Mouse (Mus musculus): ENCODE results near the gene Cr1l.

The Cr1l gene

DNA sequence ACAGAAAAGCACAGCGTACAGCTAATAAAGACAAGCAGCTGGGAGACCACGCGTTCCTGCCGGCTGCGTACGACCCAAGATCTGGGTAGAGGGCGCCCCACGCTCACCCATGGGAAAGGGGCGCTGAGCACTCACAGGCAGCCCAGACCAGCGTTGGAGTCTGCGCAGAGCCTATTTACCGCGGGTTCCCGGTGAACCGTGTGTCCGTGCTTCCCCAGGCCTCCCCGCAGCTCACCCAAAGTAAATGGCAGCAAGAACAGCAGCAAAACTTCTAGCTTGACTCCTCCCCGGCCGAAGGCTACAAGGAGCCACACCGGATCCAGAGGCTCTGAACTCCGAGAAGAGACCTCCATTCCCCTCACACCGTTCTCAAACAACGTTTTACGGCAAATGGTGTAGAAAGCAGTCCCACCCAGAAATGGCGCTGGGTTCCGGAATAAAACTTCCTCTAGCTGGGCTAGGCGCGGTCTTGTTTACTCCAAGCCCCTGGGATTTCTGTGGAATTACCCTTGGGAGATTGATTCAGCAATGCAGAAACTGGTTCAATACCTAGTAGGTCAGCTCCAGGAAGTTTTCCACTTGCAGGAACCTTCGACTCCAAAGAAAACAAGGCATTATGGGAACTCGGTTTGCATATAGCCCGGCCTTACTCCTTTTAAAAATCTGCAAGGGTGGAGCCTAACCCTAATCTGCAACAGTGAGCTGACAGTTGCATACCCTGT lies at the start of gene Cr1l:
Cr1l (minus strand) TSS at position 634 of the 722 bp plus-strand sequence.
- peak; percentile 76 for DNase-seq (ENCODE audit: low read depth, low spot score)

DNA sequence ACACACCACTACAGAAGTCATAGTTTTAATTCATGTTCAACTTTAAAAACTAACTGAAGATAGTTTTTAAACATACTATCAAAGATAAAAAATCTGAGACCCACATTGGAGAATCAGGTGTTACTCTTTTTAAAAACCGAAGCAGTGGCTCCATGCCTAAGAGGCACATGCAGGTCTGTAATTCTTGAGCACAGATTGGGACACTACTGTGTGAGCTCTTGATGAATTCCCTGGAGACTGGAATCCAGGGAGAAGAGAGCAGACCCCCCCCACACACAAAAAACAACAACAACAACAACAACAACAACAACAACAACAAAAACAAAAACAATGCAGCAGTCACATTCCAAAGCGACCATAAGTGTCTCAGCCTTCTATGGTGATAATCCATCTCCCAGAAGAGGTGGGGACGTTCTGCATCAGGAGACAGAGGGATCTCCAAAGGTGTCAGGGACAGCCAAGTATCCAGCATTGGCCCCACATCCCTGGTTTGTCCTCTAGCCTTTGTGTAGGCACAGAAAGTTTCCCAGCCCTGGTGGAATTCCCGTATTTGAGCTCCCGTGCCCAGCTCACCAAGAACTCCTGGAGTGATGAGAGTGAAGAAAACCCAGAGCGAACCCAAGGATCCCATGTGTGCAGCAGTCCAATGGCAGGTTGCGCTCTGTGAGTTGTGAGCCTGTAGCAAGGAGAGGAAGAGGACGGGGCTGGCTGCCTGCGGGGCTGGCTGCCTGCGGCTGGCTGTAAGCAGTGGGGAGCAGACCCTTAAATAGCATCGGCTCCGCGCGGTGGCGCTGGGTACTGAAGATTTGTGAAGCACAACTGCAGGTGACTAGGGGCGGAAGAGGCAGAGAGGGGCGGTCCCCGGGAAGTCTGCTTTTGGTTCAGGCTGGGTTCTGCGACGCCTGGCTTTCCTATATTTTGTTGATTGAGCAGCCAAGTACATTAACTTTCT lies 44.9 kb upstream of the Cr1l start, which contains the start of gene Cr2:
Cr2 (minus strand) TSS at position 737 of the 952 bp plus-strand sequence.
- peak; percentile 60 for DNase-seq (ENCODE audit: low read depth, low spot score)

DNA sequence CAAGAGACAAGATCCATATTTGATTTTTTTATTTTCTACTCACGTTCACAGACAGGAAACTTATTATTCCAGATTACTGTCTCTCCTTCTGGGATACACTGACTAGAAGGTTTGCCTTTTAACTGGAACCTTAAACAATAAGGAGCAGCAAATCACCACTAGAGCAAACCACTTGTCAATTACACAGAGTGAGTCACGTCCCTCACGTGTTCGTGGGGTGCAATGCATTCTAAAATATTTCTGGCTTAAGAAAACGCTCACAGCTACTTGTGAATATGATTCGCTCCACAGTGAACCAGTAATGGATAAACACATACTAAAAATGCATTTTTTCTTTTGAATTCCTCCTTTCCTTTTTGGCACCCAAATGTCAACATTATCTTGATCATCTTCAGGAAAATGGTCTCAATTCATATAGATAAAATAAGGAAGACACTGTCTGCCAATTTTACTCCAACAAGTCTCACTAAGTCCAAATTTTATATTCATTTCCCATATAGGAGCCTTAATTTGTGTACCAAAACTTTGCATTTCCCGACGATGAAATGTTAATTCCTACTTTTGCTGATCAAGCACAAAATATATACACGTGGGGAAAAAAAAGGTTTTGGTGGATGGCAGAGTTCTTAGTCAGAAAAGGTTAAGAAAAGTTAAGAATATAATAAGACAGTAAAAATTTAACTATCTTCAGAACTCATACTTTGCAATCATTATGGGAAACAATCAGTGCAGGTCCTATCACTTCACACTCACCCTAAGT lies 33.8 kb upstream of the Cr1l start:
- DNase-seq (ENCODE audit: low read depth, low spot score): no peak

DNA sequence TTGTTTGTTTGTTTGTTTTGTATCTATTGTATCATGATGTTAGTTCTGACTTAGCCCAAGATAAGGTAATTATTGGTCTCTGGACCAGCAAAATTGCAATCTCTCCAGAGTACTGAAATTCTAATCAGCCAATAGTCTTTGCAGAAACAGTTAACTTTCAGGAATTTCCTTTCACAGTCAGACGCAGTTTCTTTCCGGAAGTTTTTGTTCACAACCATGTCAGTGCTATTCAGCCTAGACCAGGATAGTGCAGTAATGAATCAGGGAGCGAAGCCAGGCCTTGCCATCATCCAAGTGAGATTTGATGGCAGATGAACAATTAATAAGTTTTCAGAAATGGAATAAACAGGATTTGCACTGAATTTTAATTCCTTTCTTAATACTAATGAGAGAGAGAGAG lies 684 bp upstream of the Cr1l start:
- no peak for DNase-seq (ENCODE audit: low read depth, low spot score)

DNA sequence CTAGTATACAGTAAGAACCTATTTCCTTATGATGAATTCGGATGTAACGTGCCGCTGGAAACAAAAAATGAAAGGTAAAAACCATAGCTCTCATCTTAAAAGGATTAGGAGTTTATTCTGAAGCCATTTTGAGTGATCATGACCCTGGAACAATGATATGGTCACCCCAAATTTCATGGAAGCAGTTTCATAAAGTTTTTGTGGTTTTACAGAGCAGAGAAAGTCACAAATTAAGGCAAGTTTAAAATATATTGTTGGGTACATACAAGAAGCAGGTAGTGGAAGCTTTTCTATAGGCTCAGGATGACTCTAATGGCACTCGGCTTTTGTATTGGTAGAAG lies 259 bp upstream of the Cr1l start:
- no peak for DNase-seq (ENCODE audit: low read depth, low spot score)

DNA sequence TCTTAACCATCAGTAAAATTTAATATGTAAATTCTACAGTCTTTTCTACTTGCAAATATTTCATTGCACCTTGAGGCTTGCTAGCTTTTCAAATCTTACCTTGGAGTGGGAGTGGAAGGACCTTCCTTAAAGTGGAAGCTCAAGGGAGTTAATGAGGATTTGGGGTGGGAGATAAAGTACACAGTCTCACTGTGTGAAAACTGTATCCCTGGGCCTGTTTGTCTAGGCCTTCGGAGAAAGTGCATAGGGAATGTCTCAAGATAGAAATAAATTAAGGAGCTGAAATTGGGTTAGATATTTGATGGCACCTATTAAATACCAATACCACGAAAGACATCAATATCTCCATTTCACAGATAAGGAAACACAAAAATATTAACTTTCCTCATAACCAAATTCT lies 907 bp downstream of the Cr1l start:
- DNase-seq (ENCODE audit: low read depth, low spot score): peak; percentile 0

DNA sequence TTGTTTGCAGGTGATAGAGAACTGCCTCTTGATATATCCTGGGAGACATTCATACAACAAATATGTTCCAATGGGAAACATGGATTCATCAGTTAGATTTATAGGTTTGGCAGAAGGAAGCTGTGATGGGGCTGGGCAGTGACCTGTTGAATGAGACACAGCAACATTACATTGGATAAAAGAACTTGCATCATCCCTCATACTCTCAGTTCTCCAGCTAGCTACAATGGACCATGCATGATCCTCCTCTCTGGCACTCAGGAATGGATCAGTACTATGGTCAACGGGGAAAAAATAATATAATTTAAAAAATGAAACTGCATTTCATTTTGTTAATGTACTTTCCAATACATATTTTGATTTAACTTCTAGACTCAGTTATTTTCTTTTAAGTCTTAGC lies 1.5 kb downstream of the Cr1l start:
- DNase-seq (ENCODE audit: low read depth, low spot score): no peak

DNA sequence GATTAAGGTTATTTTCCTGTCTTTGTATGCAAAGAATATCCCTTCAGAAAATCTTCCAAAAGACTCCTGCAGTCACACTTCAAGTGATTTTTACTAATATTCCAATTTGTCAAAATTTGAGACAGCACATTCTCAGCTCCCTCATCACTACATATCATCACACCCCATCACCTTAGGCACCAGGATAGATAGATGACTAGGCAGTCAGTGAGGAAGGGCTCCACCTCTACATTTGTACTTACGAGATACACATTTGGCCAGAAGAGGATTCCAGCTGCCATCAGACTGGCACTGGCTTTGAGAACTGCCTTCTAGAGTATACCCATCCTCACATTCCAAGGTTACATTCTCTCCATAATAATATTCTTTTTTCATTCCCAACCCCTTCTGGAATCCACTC lies 17.0 kb downstream of the Cr1l start:
- no peak for DNase-seq (ENCODE audit: low read depth, low spot score)

DNA sequence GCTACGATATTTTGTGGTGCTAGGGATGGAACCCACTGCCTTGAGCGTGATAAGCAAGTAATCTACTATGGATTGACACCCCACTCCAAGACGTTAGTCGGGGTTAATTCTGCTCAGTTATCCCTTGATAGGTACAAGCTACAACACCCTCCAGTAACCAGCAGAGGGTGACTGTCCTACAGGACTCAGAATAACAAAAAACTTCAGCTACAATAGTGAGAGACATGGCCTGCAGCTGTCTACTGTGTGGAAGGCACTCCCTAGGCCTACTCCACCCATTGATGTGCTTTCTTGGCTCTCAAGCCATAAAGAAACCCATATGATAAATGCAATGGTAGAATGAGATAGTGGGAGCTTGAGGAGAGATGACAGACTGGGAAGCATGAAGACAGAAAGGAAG lies 17.8 kb downstream of the Cr1l start:
- DNase-seq (ENCODE audit: low read depth, low spot score): no peak

DNA sequence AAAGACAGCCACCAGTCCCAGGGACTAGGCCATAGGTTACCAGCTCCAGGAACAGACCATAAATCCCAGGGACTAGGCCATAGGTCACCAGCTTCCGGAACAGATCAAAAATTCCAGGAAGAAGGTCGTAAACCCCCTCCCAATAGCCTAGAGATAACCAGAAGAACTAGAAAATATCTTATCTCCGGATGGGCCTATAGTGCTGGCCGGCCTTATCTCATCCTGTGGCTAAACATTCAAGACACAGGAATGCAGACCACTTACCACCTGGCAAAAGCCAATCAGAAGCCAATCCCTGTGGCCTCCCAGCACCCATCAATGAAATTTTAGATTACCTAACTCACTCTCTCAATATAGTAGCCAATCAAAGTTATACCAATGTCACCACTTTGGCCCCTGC lies 30.7 kb downstream of the Cr1l start:
- no peak for DNase-seq (ENCODE audit: low read depth, low spot score)

DNA sequence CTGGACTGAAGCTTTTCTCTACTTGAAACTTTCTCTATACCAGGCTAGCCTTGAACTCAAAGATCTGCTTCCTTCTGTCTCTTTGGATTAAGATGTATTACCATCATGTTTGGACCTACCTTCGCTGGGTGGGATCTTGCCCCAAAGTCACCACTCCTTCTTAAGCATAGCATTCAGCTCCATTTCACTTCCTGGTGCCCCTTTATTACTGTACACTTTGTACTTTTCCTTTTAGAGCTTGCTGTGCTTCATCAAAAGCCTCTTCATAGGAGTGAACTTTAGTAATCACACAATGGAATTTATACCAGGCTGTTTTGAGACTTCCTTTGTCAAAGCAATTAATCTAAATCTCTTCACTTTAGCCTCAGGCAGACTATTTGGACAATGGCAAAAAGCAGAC lies 33.4 kb downstream of the Cr1l start:
- DNase-seq (ENCODE audit: low read depth, low spot score): no peak

DNA sequence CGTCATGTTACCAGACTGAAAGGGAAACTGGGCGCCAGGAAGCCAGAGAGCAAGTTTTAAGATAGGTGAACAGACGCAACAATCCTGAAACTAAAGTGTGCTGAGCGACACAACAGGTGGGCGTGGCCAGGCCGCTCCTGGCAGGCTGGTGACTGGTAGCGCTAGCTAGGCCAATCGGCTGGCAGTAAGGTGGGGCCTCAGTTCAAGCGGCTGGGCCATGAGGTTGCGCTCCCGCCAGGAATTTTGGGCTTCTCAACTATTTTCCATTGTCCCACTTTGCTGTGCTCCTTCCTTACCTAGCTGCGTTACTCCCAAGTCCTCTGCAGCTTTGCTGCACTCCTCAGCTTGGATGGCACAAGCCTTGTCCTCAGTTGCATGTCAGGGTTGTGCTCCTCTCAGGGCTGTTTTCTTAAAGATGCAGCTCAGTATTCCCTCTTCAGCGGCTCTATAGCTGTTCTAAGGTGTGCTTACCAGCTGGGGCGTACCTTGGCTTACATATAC lies 39.1 kb downstream of the Cr1l start, which contains the start of gene Cd46:
Cd46 (minus strand) TSS at position 30 of the 501 bp plus-strand sequence.
- DNase-seq (ENCODE audit: low read depth, low spot score): peak; percentile 46

DNA sequence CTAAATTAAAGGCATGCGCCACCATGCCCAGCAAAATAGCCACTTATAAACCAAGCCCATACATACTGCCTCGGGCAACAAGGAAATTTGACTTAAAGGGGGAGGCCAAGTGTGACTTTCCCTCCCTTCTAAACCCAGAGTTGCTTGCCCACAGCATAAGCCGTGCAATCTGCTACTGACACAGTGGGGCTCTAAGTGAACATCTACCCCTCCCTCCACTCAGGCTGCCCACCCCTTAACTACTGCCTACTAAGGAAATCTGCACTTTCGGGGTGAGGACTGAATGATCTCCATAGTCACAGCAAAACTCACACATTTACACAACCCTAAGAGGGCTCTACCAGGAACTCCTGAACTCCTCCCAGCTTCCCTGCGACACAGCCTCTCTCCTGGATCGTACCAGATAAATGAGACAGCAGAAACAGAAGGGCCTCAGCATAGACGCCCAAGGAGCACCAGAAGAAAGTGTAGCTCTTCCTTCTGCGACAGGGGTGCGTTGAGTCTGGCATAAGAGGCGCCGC lies 39.6 kb downstream of the Cr1l start:
- DNase-seq (ENCODE audit: low read depth, low spot score): no peak

DNA sequence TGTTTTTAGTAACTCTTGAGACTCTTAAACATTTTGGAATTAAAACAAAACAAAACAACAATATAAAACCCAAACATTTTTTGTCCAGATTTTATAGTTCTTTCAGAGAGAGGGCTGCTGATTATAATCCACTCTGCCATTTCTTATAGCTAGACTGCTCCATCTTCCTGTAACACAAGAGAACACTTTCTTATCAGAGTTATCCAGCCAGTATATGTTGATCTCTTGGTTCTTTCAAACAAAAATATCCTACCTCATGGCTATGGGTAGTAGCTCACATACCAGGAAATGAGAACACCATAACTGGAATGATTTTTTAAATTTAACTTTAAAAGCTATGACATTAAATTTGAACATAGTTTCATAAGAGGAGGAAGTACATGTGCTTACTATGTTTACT lies 49.2 kb downstream of the Cr1l start:
- DNase-seq (ENCODE audit: low read depth, low spot score): no peak

Measured in embryo, embryonic 11.5 days (tissue).